Mouse (Mus musculus) erythroid progenitor cell, adult 5-6 weeks (primary cell): ENCODE measurements at regions not wholly inside any gene's neighbourhood (a gene's known extent, or its start where the extent isn't known, plus 50 kb on each side); places are given as distances from the start of the nearest gene placed in this dataset.

Experiments used
- ATAC-seq: replicated peaks from 2 replicates; pipeline ENCODE4 v1.8.0; 2016; ENCODE audit warnings: moderate number of reproducible peaks, mild to moderate bottlenecking, moderate TSS enrichment, inconsistent platforms; ENCODE audit not compliant: poor library complexity, low FRiP score, severe bottlenecking

GRCm38 (mm10) chr1:75804473-75804872 lies 258.4 kb downstream of the Slc4a3 start:
- ATAC-seq: no peak

GRCm38 (mm10) chr1:75812471-75812870 lies 266.4 kb downstream of the Slc4a3 start:
- ATAC-seq: no peak

GRCm38 (mm10) chr1:75826202-75826601 lies 280.1 kb downstream of the Slc4a3 start:
- ATAC-seq: no peak

GRCm38 (mm10) chr1:75833071-75833830 lies 287.2 kb downstream of the Slc4a3 start:
- no peak for ATAC-seq

GRCm38 (mm10) chr1:75834361-75834760 lies 288.3 kb downstream of the Slc4a3 start:
- ATAC-seq: no peak

GRCm38 (mm10) chr1:75839551-75840223 lies 293.6 kb downstream of the Slc4a3 start:
- no peak for ATAC-seq

DNA sequence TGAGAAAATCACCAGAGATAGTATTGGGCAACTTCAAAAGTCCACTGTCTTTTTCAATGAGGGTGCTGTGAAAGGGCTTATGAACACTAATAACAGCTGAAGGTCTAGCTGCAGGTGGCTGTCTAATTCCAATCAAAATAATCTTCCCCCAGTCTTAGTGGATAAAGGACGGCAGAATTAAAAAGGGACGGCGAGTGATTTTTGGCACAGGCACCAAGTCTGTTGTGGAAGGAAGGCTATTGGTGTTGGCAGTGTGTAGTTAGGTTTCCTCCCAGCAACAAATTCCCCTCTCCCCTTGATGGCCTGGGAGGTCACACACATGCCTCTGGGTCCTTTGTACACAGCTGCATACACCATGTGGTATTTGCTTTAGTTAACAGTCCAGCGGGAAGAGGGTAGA lies 296.3 kb downstream of the Slc4a3 start:
- ATAC-seq: no peak

DNA sequence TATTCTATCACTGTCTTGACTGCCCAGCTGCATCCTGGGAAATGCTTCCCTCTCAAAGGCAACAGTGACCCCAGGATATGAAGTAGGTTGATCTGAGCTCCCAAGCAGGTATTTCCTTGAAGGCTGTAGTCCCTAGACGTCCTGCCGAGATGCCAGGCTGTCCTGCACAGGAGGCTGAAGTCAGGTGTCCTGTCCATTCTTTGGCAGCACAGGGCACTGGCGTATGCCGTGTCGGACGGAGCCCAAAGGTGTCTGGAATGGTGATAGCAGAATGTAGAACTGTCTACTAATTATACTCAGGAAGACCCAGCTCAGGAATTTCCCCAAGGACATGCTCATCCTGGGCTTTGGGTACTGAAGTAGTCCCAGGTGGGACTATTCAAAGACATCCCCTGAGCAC lies 297.3 kb downstream of the Slc4a3 start:
- no peak for ATAC-seq

DNA sequence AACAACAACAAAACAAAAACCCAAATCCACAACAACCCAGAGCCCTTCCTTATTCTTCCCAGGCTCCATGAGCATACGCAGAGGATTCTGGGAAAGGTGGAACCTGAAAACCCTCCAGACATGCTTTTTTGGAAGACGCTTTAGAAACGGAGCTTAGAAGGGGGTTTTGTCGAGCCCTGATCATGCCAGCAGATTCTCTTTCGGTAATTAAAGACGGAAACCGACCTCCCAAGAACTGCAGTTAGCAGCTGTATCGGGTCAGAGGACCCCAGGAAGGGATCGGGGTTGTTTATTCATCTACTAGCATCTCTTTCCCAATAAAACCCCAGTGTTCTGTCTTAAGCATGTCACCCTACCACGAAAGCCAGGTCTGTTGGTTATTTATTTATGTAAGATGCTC lies 298.1 kb downstream of the Slc4a3 start:
- no peak for ATAC-seq

GRCm38 (mm10) chr1:75844529-75844928 lies 298.5 kb downstream of the Slc4a3 start:
- ATAC-seq: no peak

DNA sequence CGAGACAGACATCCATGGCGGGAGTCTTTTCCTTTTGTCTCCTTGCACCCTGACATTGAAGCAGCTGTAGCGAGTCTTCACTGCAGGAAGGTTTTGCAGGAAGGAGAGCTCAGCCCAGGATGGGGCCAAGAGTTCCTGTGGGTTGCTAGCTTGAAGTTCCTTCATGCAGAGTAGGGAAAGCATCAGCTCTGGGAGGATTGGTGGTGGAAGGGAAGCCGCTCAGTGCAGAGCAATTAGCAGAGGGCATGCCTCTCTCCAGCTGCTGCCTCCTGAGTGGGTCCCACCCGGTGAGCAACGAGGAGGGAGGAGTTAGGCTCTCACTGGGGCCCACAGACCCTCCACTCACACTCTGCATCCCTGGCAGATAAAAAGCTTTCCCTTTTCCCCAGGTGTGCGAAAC lies 298.9 kb downstream of the Slc4a3 start:
- no peak for ATAC-seq

GRCm38 (mm10) chr1:75845771-75846535 lies 299.9 kb downstream of the Slc4a3 start:
- no peak for ATAC-seq

DNA sequence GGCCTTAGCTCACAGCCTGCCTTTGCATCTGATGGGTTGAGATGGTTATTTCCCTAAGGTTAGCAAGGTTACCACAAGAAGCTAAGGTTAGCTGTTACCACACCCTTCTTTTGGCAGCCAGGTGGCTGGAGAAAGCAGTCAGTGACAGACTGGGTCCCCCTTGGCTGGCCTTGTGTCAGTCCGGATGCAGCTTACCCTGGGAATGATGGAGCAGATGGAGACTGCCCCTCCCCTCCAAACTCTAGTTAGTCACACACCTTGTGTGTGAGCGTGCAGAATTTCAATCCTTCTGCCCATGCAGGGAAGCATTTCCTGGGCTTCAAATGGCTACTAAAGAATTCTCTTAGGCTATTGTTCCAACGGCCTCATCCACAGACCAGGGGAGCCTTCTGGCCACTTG lies 301.6 kb downstream of the Slc4a3 start:
- ATAC-seq: no peak

- ATAC-seq: no peak
Observed at GRCm38 (mm10) chr1:75848436-75848835, 302.4 kb downstream of the Slc4a3 start.

GRCm38 (mm10) chr1:75850131-75850530 lies 304.1 kb downstream of the Slc4a3 start:
- no peak for ATAC-seq

DNA sequence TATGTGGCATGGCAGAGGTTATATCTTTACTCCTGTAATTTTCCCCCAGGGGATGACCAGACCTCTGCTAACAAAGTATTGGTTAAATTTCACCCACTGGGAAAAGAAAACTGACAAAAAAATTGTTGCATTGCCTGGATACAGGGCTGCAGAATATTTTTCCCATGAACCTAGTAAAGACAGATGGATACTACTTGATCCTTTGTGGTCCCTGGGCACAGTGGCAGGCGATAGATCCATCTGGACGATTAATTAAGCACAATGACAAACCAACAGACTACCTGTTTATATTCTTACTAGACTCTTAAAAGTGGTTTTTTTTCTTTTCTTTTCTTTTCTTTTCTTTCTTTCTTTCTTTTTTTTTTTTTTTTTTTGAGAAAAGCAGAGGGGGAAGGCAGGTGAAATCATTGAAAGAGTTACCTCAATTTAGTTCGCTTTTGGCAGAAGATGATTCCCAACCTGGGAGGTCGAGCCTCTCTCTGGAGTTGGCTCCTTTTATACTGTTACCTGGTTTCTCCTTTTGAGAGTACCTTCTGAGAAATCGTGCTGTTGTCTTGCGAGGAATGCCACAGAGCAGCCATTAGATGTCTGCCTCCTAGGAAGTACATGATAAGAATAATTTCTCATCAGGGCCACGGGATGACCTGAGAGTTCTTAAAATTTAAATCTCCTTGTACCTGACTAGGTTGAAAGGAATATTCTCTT lies 312.6 kb downstream of the Slc4a3 start:
- ATAC-seq: no peak

- ATAC-seq: no peak
Observed at GRCm38 (mm10) chr1:75862757-75863156, 316.7 kb downstream of the Slc4a3 start.

- no peak for ATAC-seq
Observed at GRCm38 (mm10) chr1:75866556-75866955, 320.5 kb downstream of the Slc4a3 start.

GRCm38 (mm10) chr1:75869414-75869813 lies 323.3 kb downstream of the Slc4a3 start:
- no peak for ATAC-seq

DNA sequence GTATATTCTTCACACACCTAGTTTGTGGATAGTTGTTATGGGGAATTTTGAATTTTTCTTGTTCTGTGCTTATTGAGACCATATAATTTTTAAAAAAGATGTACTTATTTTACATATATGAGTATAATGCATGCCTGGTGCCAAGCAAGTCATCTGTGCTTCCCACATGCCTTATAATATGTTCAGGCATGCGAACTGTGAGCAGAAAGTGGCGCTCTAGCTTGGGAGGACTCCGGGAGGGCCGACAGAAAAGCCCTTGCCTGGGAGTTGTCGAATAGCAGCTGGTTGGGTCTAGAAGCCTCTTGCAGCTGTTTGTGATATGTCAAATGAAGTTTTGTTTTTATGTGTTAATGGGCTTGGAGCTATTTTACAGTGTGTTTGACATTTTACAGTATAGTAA lies 323.8 kb downstream of the Slc4a3 start:
- ATAC-seq: no peak
